ENCODE assay signal across 23 mouse cellular contexts in the genomic region with DNA sequence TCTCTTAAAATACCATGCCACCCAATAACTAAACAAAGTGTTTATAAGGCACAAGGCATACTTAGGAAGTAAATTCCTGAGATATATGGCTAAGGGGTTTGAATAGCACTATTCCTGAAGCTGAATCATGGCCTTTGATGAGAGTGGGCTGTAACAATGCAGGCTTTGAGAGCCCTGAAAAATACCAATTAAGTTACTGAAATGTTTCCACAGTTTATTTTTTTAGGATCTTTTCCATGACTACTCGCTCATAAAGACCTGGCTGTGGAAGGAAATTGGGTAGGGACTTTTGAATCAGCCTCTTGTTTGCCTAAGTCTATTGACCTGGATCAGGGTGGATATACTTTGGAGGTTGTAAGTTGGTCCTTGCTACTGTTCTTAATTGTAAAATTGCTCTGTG. TPM values are rescaled to one million over a fixed set of nuclear protein-coding genes. Genes with fewer than 3 reads are reported as not detected.
A peak's percentile ranks its signal among the peaks of the same experiment; 100 is the strongest.
DNase-seq lines count a peak whose midpoint lies in the region; ATAC-seq and TF ChIP-seq lines count a peak whose summit lies in the region.
"Had no signal": no experiment of that assay in that cellular context is flagged by ENCODE, and none has a peak within 500 bp of the region (broad histone marks: within the 10 kb centered on the region; RNA-seq: fewer than 3 reads in every experiment).

No protein-coding gene starts in this region.

- 4% methylated on average over 1 of the region's 1 CpGs for WGBS in forebrain, embryonic 14.5 days

- no peak overlapping the region for H3K4me2 ChIP-seq in forebrain, embryonic 14.5 days (ENCODE audit: low read length)
- H3K4me2 ChIP-seq: liver, embryonic 12.5 days; midbrain, embryonic 12.5 days; neural tube, embryonic 12.5 days; stomach, embryonic 15.5 days had no signal

- H3K4me3 ChIP-seq in layer of hippocampus, adult 2 months: no peak overlapping the region
- no peak overlapping the region for H3K4me3 ChIP-seq in forebrain, embryonic 14.5 days (ENCODE audit: low read depth, low read length)
- H3K4me3 ChIP-seq: heart, embryonic 10.5 days; hindbrain, embryonic 10.5 days; liver, embryonic 12.5 days; midbrain, embryonic 12.5 days; neural tube, embryonic 12.5 days; stomach, embryonic 15.5 days had no signal

- no peaks in the 10 kb centered on the region for H3K4me1 ChIP-seq in forebrain, embryonic 14.5 days (ENCODE audit: control insufficient read depth, insufficient read depth, low read length)
- H3K4me1 ChIP-seq: heart, embryonic 10.5 days; hindbrain, embryonic 10.5 days; liver, embryonic 12.5 days; midbrain, embryonic 12.5 days; neural tube, embryonic 12.5 days; stomach, embryonic 15.5 days had no signal

- no peaks in the 10 kb centered on the region for H3K9me3 ChIP-seq in forebrain, embryonic 14.5 days (replicated peaks; ENCODE audit: control insufficient read depth, low read length)
- H3K9me3 ChIP-seq: heart, embryonic 10.5 days; hindbrain, embryonic 10.5 days; liver, embryonic 12.5 days; midbrain, embryonic 12.5 days; neural tube, embryonic 12.5 days; stomach, embryonic 15.5 days had no signal

- H3K9ac ChIP-seq in forebrain, embryonic 14.5 days (ENCODE audit: low read length): no peak overlapping the region
- H3K9ac ChIP-seq: liver, embryonic 12.5 days; midbrain, embryonic 12.5 days; neural tube, embryonic 12.5 days; stomach, embryonic 15.5 days had no signal

- no peak for TF ChIP-seq POLR2A in brain, embryonic 14.5 days (IDR thresholded peaks at IDR 0.05; ENCODE audit: borderline replicate concordance, extremely low read depth, insufficient read depth, insufficient read length, poor library complexity, severe bottlenecking)

- ATAC-seq in forebrain, embryonic 14.5 days: no peak
- ATAC-seq: hindbrain, embryonic 16.5 days; intestine, embryonic 16.5 days; liver, embryonic 12.5 days had no signal

- no peak for DNase-seq in layer of hippocampus, adult 2 months (ENCODE audit: low spot score in 2 of 2)
- no peak for DNase-seq in layer of hippocampus, postnatal 14 days (ENCODE audit: low spot score in 2 of 2)
- peak; percentile 27 for DNase-seq in brain, embryonic 14.5 days (ENCODE audit: low read depth)
- peak; percentile 67 for DNase-seq in forelimb bud, embryonic 11.5 days (ENCODE audit: low read depth, low spot score)
- no peak for DNase-seq in forebrain, embryonic 14.5 days (ENCODE audit: low spot score)
- no peak for DNase-seq in right cerebral cortex, postnatal 14 days
- DNase-seq in adrenal gland, postnatal 25 days: no peak
- DNase-seq: adrenal gland, postnatal 14 days; cerebellum, adult 9-11 months; kidney, postnatal 36 days; lung, adult 18-20 months; lung, postnatal 14 days; thymus, postnatal 25 days had no signal

- 0 out of 2 replicates have a peak overlapping the region, but pooled peaks have one; percentile 23 for H3K27ac ChIP-seq in layer of hippocampus, adult 2 months
- H3K27ac ChIP-seq in forebrain, embryonic 14.5 days (ENCODE audit: low read depth, low read length): no peak overlapping the region
- H3K27ac ChIP-seq: heart, embryonic 10.5 days; hindbrain, embryonic 10.5 days; liver, embryonic 12.5 days; midbrain, embryonic 12.5 days; neural tube, embryonic 12.5 days; stomach, embryonic 15.5 days had no signal

- TF ChIP-seq CTCF in layer of hippocampus, adult 2 months (conservative IDR thresholded peaks at IDR 0.05): no peak
- TF ChIP-seq CTCF in brain, embryonic 14.5 days (IDR thresholded peaks at IDR 0.05; ENCODE audit: borderline replicate concordance, extremely low read depth, insufficient read depth, insufficient read length): no peak

- no peaks in the 10 kb centered on the region for H3K36me3 ChIP-seq in forebrain, embryonic 14.5 days (ENCODE audit: control insufficient read depth, insufficient read depth, low read length)
- H3K36me3 ChIP-seq: heart, embryonic 10.5 days; hindbrain, embryonic 10.5 days; liver, embryonic 12.5 days; midbrain, embryonic 12.5 days; neural tube, embryonic 12.5 days; stomach, embryonic 15.5 days had no signal

- H3K27me3 ChIP-seq in forebrain, embryonic 14.5 days (replicated peaks; ENCODE audit: control insufficient read depth, insufficient read depth, low read length): no peaks in the 10 kb centered on the region
- H3K27me3 ChIP-seq: liver, embryonic 12.5 days; midbrain, embryonic 12.5 days; neural tube, embryonic 12.5 days; stomach, embryonic 15.5 days had no signal

RNA-seq across cellular contexts. Expression of a gene that starts 44.8 kb away (rescaled TPM):
- total RNA-seq in layer of hippocampus, adult 2 months (2021): 10 to 100 TPM; 45.5 to 45.8 TPM
- 10 to 100 TPM; 42.5 to 47.9 TPM for total RNA-seq in layer of hippocampus, postnatal 14 days (2021)
- polyA plus RNA-seq in brain, embryonic 14.5 days (2012; rRNA removed): 6.9 and 17.9 TPM in 2 replicates
- polyA plus RNA-seq in forebrain, embryonic 14.5 days (2014; fragmentation: Nextera tagmentation; extraction: Ambion mirVana): 4.4 and 4.7 TPM in 2 replicates
- total RNA-seq in adrenal gland, postnatal 25 days (2021): 4.2 and 5.9 TPM in 2 replicates
- total RNA-seq: common myeloid progenitor, adult 5-6 weeks; megakaryocyte progenitor cell, adult 5-6 weeks had no signal

Comparison
In these comparisons a context has a peak if more than half of its experiments do, and no peak if none do; other contexts are left out.
1. DNase-seq: peak in brain, embryonic 14.5 days (single experiment) and forelimb bud, embryonic 11.5 days (single experiment); none in layer of hippocampus, adult 2 months (0 of 2), layer of hippocampus, postnatal 14 days (0 of 2), forebrain, embryonic 14.5 days (single experiment), right cerebral cortex, postnatal 14 days (single experiment) and adrenal gland, postnatal 25 days (single experiment).